Mouse (Mus musculus): ENCODE measurements around the gene Cd59b. TPM values are rescaled to one million over a fixed set of nuclear protein-coding genes. Genes with fewer than 3 reads are reported as not detected.
"Not testable (repeated sequence)": the region's sequence is repeated elsewhere in the genome, so short reads cannot be mapped to it uniquely, and the experiment has no call there.

Cd59b gene
- polyA plus RNA-seq, 1 experiment = 5.8 TPM

- no peak for TF ChIP-seq CTCF (IDR thresholded peaks at IDR 0.05; ENCODE audit: insufficient read depth, low read length)
- TF ChIP-seq POLR2A (IDR thresholded peaks at IDR 0.05; ENCODE audit: borderline replicate concordance, extremely low read depth, low read depth, low read length) = no peak
- Histone ChIP-seq H3K4me1 (ENCODE audit: control insufficient read depth, insufficient read depth, low read length) (no peaks in the 10 kb centered on the region), H3K4me3 (replicated peaks; ENCODE audit: extremely low read depth, low read depth, low read length) (no peak overlapping the region)
- 62% methylated on average over 4 of the region's 4 CpGs for WGBS
- no peak for DNase-seq
These were observed 40.4 kb downstream of the Cd59b start for GRCm38 (mm10) chr2:104110031-104110430.

GRCm38 (mm10) chr2:104111170-104111797 lies 41.6 kb downstream of the Cd59b start:
- H3K4me1 ChIP-seq (ENCODE audit: control insufficient read depth, insufficient read depth, low read length); H3K4me3 ChIP-seq (replicated peaks; ENCODE audit: extremely low read depth, low read depth, low read length); DNase-seq: not testable (repeated sequence)
- no CpG with 5 or more reads among the region's 1 CpGs for WGBS

- H3K4me3 ChIP-seq (replicated peaks; ENCODE audit: extremely low read depth, low read depth, low read length); H3K4me1 ChIP-seq (ENCODE audit: control insufficient read depth, insufficient read depth, low read length); DNase-seq: not testable (repeated sequence)
These were observed 43.9 kb downstream of the Cd59b start for GRCm38 (mm10) chr2:104113563-104113962.

DNA sequence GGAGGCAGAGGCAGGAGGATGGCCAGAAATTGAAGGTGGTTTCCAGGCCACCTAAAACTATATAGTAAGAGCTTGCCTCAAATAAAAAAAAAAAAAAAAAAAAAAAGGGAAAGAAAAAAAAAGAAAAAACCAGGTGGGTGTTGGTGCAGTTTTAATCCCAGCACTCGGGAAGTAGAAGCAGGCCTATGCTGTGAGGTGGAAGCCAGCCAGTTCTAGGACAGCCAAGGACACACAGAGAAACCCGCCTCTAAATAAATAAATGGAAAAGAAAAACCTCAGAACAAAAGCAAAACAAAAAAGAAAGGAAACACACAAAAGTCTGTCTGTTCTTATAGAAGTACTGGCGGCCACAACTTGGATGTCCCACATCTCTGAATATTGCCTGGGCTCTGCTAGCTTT lies 45.2 kb downstream of the Cd59b start:
- TF ChIP-seq POLR2A (IDR thresholded peaks at IDR 0.05; ENCODE audit: borderline replicate concordance, extremely low read depth, low read depth, low read length) = no peak
- TF ChIP-seq CTCF (IDR thresholded peaks at IDR 0.05; ENCODE audit: insufficient read depth, low read length) = no peak
- 86% methylated on average over 3 of the region's 3 CpGs for whole genome bisulfite sequencing

GRCm38 (mm10) chr2:104117173-104117572 lies 47.5 kb downstream of the Cd59b start:
- DNase-seq; H3K4me3 ChIP-seq (replicated peaks; ENCODE audit: extremely low read depth, low read depth, low read length); H3K4me1 ChIP-seq (ENCODE audit: control insufficient read depth, insufficient read depth, low read length): not testable (repeated sequence)

More for the DNA sequence above, 45.2 kb downstream of the Cd59b start:
- no peak for DNase-seq
- Histone ChIP-seq H3K4me1 (ENCODE audit: control insufficient read depth, insufficient read depth, low read length) (no peaks in the 10 kb centered on the region), H3K4me3 (replicated peaks; ENCODE audit: extremely low read depth, low read depth, low read length) (no peak overlapping the region)

GRCm38 (mm10) chr2:104119097-104119496 lies 49.4 kb downstream of the Cd59b start:
- TF ChIP-seq CTCF (IDR thresholded peaks at IDR 0.05; ENCODE audit: insufficient read depth, low read length) (no peak), POLR2A (IDR thresholded peaks at IDR 0.05; ENCODE audit: borderline replicate concordance, extremely low read depth, low read depth, low read length) (no peak)
- WGBS = 81% methylated on average over 1 of the region's 1 CpGs
- DNase-seq = no peak
- H3K4me1 ChIP-seq (ENCODE audit: control insufficient read depth, insufficient read depth, low read length) = peaks cover 4% of the 10 kb centered on the region; the same call in 1 of the 2 replicates
- H3K4me3 ChIP-seq (replicated peaks; ENCODE audit: extremely low read depth, low read depth, low read length) = no peak overlapping the region

GRCm38 (mm10) chr2:104120312-104120711 lies 50.7 kb downstream of the Cd59b start:
- no peak for DNase-seq
- no peak for TF ChIP-seq CTCF (IDR thresholded peaks at IDR 0.05; ENCODE audit: insufficient read depth, low read length)
- TF ChIP-seq POLR2A (IDR thresholded peaks at IDR 0.05; ENCODE audit: borderline replicate concordance, extremely low read depth, low read depth, low read length) = no peak
- H3K4me1 ChIP-seq (ENCODE audit: control insufficient read depth, insufficient read depth, low read length) = peaks cover 4% of the 10 kb centered on the region; the same call in 1 of the 2 replicates
- 52% methylated on average over 6 of the region's 6 CpGs for WGBS
- H3K4me3 ChIP-seq (replicated peaks; ENCODE audit: extremely low read depth, low read depth, low read length) = no peak overlapping the region

GRCm38 (mm10) chr2:104121681-104122504 lies 52.2 kb downstream of the Cd59b start:
- no peak for TF ChIP-seq CTCF (IDR thresholded peaks at IDR 0.05; ENCODE audit: insufficient read depth, low read length)
- no peak for TF ChIP-seq POLR2A (IDR thresholded peaks at IDR 0.05; ENCODE audit: borderline replicate concordance, extremely low read depth, low read depth, low read length)
- 70% methylated on average over 8 of the region's 8 CpGs for WGBS
- DNase-seq = no peak
- peaks cover 4% of the 10 kb centered on the region; the same call in 1 of the 2 replicates for H3K4me1 ChIP-seq (ENCODE audit: control insufficient read depth, insufficient read depth, low read length)
- H3K4me3 ChIP-seq (replicated peaks; ENCODE audit: extremely low read depth, low read depth, low read length) = peak overlapping the region; percentile 68

DNA sequence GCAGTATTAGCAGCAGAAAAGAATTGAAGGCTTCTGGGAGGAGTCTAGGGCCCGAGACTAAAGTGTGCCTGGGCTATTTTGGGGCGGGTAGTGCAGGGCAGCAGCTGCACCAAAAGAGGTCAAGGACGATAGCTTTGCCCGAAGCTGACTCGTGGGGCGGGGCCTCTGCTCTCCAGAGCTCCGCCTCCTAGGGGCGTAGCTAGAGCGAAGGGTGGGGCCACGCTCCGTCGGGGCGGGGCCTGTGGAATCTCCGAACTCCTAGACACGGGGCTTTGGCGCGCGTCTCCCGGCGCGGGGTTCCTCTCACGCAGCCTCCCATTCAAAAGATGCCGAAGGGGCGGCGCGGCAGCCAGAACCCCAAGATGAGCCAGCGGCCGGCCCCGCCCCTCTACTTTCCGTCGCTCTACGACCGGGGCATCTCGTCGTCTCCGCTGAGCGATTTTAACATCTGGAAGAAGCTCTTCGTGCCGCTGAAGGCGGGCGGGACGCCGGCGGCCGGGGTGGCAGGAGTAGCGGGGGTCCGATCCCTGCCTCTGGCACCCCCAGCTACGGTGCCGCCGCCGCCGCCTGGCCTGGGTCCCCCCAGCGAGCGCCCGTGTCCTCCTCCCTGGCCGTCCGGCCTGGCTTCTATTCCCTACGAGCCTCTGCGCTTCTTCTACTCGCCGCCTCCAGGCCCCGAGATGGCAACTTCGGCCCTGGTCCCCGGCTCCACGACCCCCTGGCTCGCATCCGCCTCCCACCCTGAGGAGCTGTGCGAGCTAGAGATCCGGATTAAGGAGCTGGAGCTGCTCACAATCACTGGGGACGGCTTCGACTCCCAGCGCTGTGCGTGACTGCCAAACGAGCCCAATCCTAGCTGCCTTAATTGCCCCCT lies 53.1 kb downstream of the Cd59b start, which contains the start of gene A930018P22Rik:
Gene A930018P22Rik (plus strand): TSS at position 265 of the 874 bp plus-strand sequence.
- TF ChIP-seq CTCF (IDR thresholded peaks at IDR 0.05; ENCODE audit: insufficient read depth, low read length) = no peak
- peak; percentile 18; the same call in 1 of the 2 replicates for TF ChIP-seq POLR2A (IDR thresholded peaks at IDR 0.05; ENCODE audit: borderline replicate concordance, extremely low read depth, low read depth, low read length)
- WGBS = under 1% methylated on average over 74 of the region's 74 CpGs
- peak; percentile 93 for DNase-seq

More for the DNA sequence above, 53.1 kb downstream of the Cd59b start, which contains the start of gene A930018P22Rik:
- H3K4me1 ChIP-seq (ENCODE audit: control insufficient read depth, insufficient read depth, low read length) = peaks cover 4% of the 10 kb centered on the region; the same call in 1 of the 2 replicates
- H3K4me3 ChIP-seq (replicated peaks; ENCODE audit: extremely low read depth, low read depth, low read length) = peak within 1 kb of the TSS; percentile 68

Measured in lung, adult 2 months (tissue).